Mouse (Mus musculus) gonadal fat pad, adult 2 months (tissue): ENCODE measurements around the gene Ypel3. TPM values are rescaled to one million over a fixed set of nuclear protein-coding genes. Genes with fewer than 3 reads are reported as not detected.
"Not testable (repeated sequence)": the region's sequence is repeated elsewhere in the genome, so short reads cannot be mapped to it uniquely, and the experiment has no call there.

Source experiments
- DNase-seq: peaks from one replicate; pipeline ENCODE4 v3.0.0-alpha.2; 2012; ENCODE audit warnings: low read depth
- polyA plus RNA-seq: library from polyadenylated mRNA; depleted of rRNA; stranded (reverse); fragments of >200 nt; gene quantifications from 2 replicates; pipeline ENCODE4 v1.2.3, GENCODE M21; 2012; rRNA removed

Gene Ypel3
- polyA plus RNA-seq, result 212 and 269 TPM in 2 replicates

DNA sequence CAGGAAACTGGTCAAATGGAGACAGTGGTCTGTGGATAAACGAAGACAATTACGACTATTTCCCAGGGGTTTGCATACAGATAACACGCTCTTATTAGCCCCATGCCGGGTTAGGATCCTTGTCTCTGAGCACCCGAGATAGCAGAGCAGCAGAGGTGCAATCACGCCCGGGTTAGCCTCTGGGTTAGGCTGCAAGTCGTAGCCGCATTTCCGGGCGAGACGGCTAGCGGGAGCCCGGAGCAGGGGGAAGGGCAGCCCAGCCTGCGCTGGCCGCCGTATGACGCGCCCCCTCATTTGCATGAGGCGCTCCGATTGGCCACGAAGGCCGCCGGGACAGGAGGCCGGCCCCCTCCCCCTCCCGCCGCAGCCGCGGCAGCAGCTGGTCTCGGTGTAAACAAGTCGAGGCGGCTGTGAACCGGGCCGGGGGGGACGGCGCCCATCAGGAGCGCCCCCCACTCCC lies at the start of gene Ypel3:
Ypel3 (plus strand) TSS at position 358 of the 460 bp plus-strand sequence.
- no peak for DNase-seq

DNA sequence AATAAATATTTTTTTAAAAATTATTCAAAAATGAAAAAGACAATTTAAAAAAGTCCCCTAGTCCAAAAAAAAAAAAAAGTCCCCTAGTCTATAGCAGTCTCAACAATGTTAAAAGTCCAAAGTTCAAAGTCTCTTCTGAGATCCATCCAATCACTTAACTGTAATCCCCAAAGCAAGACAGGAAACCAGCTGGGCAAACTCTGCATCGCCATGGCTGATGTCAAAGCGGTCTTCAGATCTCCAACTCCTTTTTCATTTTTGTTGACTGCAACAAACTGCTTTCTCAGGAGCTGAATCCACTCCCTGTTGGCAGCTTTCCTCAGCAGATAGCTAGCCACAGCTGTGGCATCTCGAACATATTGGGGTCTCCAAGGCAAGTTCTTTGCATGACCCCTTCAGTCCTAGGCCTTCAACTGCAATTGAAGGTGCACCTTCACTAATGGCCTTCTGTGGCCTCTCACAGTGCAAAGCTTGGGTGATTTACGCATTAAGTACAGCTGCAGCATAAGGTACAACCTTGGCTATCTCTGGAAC lies 46.4 kb upstream of the Ypel3 start:
- DNase-seq, result not testable (repeated sequence)

DNA sequence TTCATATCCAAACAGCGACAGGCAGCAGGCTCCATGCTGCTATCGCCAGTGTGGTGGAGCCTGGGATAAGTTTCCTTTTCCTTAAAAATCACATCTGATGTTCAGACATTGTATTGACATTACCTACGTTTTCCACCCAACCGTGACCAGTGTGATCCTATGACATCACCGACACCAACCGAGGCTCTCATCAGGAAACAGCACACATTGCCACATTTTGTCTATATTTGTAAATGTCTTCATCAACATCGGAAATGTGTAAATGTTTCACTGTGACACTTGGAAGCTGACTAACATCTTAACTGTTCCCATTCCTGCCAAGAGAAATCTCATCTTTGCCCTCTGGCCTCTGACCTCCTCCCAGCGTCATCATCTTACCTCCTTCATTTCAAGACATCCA lies 40.6 kb upstream of the Ypel3 start:
- no peak for DNase-seq

DNA sequence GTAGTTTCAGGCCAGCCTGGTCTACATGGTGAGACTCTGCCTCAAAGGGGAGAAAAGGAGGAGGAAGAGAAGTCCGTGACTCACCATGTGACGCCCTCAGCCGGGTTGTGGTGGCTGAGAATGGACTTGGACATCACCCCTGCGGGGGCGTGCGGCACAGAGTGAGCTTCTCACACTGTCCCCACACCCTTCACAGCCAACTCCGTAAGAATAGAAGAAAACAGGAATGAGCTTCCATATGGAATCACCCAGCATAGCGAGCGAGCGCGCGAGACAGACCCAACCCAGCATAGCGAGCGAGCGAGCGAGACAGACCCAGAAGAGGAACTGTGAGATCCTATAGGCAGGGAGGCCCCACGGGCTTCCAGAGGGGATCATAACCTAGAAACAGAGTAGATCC lies 37.2 kb upstream of the Ypel3 start:
- no peak for DNase-seq

DNA sequence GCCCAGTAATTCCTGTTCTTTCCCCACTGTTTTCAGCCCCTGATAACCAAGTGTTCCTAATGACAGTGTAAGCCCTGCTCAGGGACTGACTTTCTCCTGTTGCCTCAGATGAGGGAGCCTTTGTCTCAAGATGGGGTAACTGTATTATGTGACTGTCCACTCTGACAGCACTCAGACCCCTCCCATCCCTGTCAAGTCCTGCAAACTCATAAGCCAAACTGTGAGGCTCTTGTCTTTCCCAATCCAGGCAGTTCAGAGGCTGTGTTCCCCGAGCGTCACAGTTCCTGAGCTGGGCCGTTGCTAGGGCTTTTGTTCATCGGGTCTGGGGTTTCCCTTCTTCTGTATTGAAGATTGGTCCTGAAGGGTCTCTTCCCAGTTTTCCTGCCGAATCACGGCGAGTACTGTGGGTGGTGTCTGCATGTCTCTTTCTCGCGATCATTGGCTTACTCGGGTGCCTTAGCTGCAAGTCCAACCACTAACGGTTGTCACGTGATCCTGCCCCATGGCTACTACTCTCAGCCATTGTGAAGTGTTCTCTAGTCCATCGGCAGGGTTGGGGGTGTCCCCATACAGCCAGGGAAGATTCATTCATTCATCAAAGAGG lies 36.5 kb upstream of the Ypel3 start:
- DNase-seq, result no peak

DNA sequence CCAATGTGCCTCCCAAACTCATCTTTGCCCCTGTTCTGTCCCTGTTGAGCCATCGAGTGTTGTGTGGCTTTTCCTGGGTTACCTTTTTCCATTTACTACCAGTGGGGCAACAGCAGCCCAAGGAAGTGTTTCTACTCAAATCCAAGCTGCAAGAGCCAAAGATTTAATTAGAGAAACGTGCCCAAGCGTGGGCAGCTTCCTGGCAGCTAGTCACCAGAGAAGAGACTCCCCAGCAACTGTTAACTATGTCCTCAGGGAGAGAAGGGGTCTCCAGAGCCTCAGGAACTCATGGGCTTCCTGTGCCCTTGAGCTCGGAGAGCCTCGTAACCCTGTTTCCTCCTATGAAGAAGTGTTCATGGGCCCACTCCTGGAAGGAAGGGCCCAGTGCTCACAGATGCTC lies 35.8 kb upstream of the Ypel3 start:
- no peak for DNase-seq

DNA sequence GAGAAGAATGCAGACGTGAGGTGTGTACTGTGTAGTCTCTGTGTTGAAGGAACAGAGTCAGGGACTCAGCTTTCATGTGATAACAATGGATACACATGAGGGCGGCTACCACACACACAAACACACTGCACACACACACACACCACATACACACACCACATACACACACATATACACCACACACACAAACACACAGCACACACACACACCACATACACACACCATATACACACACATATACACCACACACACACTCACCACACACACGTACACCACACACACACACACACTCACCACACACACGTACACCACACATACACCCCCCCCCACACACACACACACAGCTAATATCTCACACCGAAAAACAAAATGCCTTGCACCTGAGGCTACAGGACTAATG lies 35.3 kb upstream of the Ypel3 start:
- DNase-seq, result no peak

DNA sequence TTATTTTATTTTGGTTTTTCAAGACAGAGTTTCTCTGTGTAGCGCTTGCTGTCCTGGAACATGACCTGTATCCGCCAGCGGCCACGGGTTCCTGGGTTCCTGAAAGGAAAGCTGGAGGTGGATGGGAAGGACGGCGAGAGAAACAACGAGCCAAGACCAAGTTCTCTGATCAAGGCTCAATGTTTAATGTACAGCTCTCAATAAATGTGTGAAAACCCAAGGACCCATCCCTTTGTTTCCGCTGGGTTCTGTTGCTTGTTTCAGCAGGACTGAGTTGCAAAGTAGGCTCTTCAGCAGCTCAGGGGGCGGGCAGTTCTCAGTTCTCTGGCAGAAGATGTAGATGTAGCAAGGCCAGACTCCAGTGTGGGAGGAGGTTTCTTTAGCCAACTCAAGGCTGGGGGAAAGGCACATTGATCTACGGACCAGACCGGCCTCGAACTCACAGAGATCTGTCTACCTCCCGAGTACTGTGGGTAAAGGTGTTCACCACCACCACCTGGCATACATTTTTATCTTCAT lies 34.7 kb upstream of the Ypel3 start:
- DNase-seq, result no peak

DNA sequence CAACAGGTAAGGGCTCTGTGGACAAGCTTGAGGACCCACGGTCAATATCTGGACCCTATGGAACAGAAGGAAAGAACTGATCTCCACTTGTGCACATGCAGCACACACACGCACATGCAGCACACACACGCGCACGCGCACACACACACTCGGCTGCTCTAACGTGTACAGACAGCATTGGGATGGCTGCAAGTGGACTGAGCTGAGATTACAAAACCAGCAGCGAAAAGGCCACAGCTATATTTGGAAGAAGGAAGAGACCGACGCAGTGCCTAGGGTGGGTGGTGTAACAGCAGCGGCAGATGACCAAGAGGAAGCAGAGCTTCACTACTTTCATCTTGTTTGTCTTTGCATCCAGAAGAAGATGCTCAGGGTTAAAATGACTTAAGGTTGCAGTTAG lies 30.7 kb upstream of the Ypel3 start:
- no peak for DNase-seq

DNA sequence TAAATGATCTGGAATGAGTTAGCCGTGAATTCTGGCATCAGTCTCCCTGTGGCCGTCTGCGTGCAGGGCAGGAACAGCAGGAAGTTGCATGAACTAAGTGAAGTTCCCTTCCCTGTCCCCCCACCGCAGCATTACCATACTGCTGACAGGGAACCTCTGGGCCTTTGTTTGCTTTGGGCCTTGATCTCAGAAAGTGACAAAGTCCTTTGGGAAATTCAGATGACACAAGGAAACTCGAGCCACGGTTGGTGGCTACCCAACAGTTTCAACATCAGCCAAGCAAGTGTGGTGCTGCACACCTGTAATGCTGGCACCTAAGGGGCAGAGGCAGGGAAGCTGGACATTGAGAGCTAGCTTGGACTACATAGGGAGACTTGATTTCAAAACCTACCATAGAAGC lies 30.0 kb upstream of the Ypel3 start:
- DNase-seq, result no peak

DNA sequence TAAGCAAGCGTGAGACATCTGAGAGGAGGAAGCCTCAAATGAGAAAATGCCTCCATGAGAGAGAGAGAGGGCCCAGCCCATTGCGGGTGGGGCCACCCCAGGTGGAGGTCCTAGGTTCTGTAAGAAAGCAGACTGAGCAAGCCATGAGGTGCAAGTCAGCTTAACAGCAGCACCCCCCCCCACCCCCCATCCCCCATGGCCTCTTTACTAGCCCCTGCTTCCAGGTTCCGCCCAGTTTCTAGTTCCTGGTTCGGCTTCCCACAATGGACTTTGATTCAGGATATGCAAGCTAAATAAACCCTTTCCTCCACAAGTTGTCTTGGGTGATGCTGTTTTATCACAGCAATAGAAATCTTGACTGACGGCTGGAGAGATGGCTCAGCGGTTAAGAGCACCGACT lies 27.9 kb upstream of the Ypel3 start:
- DNase-seq, result no peak

DNA sequence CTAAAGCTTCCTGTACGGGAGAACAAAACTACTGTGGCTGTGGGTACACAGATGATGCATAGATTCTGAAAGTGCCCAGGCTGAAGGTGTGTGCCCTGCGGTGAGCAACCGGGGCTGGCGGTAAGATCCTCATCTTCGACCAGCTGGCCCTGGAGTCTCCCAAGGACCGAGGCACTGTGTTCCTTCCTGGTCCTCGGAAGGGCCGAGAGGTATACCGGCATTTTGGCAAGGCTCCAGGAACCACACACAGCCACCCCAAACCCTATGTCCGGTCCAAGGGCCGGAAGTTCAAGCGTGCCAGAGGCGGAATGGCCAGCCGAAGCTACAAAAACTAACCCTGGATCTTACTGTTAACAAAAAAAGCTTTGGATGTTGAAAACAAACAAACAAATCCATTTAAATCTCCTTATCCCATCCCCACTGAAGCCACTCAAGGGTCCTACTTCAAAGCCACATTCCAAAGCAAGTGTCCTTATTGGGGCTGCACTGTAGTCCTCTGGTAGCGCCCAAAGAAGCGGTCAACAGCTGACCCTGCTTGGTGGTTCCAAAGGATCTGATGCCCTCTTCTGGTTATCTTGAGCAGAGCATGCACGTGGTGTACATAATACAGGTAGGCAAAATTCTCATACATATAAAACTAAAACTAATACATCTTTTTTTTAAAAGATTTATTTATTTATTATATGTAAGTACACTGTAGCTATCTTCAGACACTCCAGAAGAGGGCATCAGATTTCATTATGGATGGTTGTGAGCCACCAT lies 27.0 kb upstream of the Ypel3 start:
- DNase-seq, result no peak

DNA sequence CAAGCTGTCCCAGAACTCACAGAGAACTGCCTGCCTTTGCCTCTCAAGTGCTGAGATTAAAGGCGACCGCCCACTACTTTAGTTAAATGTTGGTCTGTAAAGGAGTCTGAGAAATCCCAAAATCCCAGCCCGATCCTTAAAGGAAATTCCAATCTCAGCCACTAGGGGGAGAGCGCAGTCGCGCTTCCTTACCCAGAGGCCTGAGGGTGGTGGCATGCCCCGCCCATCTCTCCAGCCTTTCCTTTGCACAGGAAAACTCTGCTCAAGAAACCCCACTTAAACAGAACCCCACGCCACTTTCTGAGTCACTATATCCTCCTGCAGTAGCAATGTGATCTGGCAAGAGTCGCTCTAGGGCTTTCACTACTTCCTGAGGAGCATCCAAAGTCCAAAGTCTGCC lies 21.9 kb upstream of the Ypel3 start:
- no peak for DNase-seq

DNA sequence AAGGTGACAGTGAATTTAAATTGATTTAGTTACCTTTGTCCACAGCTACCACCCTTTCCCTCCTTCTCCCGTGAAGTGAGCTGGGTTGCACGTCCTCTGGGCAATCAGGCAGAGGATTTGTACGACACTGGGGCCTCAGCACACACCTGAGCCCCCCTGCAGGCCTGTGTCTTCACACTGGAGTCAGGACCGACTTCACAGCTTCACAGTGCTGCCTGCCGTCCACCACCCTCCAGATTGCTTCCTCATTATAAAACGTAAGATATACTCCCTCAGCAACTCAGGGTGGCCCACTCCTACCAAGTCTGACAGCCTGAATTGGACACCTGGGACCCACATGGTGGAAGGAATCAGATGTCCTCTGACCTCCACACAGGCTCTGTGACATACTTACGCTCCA lies 18.2 kb upstream of the Ypel3 start:
- no peak for DNase-seq

DNA sequence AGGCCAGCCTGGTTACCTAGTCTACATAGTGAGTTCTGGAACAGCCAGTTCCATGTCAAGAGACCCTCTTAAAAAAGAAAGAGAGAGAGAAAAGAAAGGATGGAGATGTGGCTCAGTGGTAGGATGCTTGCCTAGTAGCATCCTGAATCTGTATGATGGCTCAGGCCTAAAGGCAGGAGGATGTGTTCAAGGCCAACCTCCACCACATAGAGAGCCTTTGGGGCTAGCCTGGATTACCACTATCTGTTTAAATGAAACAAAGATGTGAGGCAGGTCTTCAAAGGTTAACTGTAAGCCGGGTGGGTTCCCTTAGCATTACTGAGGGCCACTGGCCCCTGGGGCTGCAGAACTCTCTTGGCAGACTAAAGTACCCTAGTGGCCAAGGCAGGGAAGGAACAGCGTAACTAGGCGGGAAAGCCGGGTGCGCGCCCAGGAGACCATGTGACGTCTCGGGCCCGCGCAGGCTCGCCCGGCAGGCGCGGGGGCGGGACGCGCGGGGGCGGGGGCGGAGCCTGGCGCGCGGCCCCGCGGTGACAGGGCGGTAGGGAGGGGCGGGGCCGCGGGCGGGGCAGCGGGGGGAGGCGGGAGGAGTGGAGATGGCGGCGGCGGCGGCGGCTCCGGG lies 17.6 kb upstream of the Ypel3 start, which contains the start of gene Mapk3:
Mapk3 (plus strand) TSS at position 552 of the 622 bp plus-strand sequence.
- no peak for DNase-seq

DNA sequence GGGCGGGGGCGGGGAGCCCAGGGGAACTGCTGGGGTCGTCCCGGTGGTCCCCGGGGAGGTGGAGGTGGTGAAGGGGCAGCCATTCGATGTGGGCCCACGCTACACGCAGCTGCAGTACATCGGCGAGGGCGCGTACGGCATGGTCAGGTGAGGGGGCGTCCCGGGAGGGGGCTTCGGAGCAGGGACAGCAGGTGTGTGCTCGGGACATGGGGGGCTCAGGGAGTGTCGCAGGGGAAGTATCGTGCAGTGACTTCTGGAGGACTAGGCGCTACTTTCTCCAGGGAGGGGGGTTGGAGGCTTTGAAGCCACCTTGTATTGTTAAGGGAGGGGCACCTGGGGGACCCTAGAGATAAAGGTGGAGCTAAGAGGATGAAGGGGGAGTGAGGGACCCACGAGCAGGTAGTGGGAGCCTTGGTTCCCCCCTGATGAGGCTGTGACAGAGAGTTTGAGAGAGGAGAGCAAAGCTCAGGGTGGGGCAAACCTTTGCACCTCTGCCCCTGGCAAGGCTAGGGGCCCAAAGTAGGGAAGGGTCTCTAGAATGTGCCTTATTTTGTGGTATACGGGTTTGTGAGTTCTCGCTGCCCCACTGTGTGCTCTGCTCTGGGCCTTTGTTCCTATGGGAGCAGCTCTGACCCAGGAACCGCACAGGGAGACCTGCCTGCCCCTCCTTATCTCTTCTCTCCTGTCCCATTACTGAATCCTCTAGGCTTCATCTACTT lies 16.9 kb upstream of the Ypel3 start:
- DNase-seq, result no peak

DNA sequence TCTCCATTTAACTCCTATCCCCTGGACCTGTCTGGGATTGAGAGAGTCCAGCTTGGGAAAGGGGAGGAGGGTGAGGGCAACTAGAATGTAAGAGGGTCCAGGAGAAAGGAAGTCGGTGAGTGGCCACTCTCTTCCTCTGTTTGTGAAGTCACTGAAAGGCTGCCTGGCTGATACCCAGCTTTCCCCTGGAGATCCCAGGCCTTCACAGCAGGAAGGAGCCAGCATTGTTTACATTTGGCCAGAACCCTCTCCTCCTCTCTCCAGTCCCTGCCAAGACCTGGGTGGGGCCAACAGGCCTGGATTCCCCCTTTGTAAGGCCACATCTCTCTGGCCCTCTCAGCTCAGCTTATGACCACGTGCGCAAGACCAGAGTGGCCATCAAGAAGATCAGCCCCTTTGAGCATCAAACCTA lies 16.4 kb upstream of the Ypel3 start:
- no peak for DNase-seq

DNA sequence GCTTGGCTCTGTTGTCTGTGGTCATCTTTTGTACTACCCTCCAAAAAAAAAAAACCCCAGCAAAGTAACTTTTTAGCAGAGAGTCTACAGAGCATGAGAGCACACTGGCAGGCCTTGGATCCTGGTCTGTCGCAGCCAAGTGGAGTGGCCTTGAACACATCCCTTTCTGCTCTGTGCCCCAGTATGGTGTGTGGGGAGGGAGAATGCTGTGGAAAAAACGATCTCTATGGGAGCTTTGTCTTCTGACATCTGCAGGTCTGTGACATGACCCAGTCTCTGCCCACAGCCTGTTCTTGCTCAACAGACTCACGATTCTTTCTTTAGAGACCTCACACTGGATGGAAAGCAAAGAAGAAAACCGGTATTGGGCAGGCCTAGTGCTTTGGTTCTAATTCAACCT lies 15.8 kb upstream of the Ypel3 start:
- no peak for DNase-seq

DNA sequence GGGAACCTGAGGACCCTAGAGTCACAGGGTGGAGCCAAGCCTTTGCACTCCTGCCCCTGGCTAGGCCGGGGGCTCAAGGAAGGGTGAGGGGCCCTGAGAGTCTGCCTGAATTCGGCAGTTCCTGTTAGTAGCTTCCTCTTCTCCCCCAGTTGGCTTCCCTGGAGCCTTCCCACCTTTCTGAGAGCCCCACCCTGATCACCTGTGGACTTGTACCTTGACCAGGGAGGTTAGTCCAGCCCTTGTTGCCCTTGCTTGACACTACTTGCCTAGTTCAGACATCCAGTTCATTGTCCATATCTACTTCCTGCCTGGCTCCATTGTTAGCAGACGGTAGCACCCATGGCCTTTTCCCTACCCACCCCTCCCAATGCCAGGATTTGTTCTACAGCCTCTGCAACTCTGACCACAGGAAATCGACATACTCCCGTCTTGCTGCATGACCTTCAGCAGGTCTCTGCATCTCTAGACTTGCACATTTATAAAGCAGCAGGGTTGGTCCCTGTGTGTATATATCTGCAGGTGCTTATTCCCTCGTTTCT lies 15.2 kb upstream of the Ypel3 start:
- DNase-seq, result no peak

DNA sequence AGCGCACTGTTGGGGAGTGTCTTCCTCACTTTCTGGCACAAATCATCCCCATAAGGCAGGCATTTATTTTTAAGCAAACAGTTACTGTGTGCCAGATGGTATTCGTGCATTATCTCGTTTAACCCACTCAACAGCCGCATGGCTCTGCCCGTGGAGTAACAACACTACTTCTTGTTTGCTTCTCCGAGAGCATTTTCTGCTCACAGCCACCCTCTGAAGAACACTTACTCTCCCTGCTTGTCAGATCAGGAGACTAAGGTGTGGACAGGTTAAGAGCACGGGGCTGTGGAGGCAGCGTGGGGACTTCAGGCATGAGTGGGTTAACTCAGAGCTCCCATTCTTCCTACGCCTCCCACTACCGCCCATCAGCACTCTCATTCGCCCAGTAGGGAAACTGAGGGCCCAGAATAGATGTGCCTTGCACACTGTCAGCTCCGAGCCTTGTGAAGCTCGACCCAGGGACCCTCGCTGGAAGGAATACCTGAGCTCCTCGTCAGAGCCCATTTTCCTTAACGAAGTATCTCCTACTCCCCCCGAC lies 14.2 kb upstream of the Ypel3 start:
- no peak for DNase-seq

DNA sequence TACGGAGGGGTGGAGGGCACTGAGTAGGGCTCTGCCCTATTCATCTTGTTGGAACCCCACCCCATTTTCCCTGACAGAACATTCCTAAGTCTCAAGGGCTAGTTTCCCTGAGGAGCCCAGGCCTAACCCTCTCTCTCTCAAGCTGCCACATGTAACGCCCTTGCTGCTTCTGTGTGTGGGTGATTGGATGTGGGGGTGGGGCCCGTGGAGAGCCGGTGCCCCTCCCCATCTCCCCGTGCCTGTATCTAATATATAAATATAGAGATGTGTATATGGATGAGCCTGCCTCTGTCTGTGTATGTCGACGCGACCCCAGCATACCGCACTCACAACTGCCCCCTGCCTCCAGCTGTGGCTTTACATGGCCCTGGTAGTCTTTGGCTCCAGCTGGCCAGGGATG lies 11.2 kb upstream of the Ypel3 start:
- DNase-seq, result no peak
